Mouse (Mus musculus): ENCODE measurements at regions not wholly inside any gene's neighbourhood (a gene's known extent, or its start where the extent isn't known, plus 50 kb on each side); places are given as distances from the start of the nearest gene placed in this dataset.

GRCm38 (mm10) chr3:104343096-104343495 is 122.9 kb upstream of the Magi3 start:
- DNase-seq (ENCODE audit: low read depth) = no peak

DNA sequence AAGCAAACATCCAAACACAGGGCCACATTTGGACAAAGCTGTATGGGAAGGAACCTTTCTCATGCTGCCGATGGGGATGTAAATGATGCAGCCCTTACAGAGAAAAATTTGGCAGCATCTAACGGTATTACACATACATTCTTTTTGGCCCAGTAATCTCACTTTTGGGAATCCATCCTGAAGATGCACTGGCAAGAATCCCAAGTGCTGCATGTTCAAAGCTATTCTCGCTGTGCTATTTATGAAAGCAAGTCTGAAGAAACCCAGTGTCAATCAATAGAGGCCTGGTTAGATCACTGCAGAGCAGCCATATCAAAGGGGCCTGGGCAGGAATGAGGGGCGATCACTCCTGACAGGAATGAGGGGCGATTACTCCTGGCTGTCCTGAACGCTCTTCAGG is 122.0 kb upstream of the Magi3 start:
- no peak for DNase-seq (ENCODE audit: low read depth)

- DNase-seq (ENCODE audit: low read depth) = no peak
These were observed 120.2 kb upstream of the Magi3 start for GRCm38 (mm10) chr3:104340331-104340730.

- no peak for DNase-seq (ENCODE audit: low read depth)
These were observed 116.7 kb upstream of the Magi3 start for GRCm38 (mm10) chr3:104336867-104337266.

DNA sequence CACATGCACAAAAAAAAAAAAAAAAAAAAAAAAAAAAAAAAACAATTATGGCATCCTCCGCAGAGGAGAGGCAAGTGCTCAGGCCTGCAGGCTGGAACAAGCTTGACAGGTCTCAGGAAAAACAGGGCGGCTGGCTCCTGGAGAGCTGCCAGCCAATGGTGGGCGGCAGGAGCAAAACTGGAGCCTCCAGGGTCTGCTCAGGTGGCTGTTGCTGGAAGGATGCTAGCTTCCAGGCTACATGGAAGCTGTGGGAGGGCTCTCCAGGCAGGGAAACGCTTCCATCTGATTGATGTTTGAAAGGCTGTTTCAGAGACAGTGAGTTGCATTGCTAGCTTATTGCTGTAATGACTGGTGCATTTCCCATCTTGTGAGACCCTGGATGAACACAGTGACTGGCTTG is 116.1 kb upstream of the Magi3 start:
- no peak for DNase-seq (ENCODE audit: low read depth)

DNA sequence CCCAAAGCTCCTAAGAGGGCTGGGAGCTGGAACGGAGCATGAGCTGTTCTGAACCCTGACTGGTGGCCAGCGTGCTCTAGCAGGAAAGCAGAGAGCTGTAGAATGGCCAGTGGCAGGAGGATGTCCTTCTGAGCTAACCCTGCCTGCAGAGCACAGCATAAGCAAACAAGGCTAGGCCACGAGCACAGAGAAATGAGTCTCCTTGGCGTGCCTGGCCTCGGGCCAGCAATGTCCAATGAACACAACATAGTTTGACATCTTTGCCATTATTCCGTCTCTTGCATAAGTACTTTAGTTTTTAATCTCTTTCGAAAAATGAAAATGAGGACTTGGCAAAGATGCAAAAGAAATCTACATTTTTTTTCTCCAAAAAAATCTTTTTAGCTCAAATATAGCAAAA is 114.6 kb upstream of the Magi3 start:
- no peak for DNase-seq (ENCODE audit: low read depth)

- no peak for DNase-seq (ENCODE audit: low read depth)
These were observed 113.2 kb upstream of the Magi3 start for GRCm38 (mm10) chr3:104333345-104333744.

DNA sequence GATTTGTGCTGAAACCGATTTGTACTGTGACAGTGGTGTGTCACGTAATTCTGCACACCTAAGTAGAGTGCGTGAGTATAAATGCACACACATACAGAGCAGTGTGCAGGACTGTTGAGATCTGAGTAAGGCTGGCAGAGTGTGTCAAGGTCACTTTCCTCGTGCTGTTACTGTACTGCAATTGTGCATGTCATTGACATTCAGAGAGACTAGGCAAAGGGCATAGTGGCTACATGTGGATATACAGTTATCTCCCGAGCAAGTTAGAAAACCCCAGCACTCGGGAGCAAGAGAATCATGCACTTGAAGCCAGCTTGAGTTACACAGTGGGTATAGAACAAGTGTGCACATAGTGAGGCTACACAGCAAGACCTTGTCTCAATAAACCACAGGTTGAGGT is 110.5 kb upstream of the Magi3 start:
- no peak for DNase-seq (ENCODE audit: low read depth)

- DNase-seq (ENCODE audit: low read depth) = no peak
These were observed 107.7 kb upstream of the Magi3 start for GRCm38 (mm10) chr3:104327829-104328228.

DNA sequence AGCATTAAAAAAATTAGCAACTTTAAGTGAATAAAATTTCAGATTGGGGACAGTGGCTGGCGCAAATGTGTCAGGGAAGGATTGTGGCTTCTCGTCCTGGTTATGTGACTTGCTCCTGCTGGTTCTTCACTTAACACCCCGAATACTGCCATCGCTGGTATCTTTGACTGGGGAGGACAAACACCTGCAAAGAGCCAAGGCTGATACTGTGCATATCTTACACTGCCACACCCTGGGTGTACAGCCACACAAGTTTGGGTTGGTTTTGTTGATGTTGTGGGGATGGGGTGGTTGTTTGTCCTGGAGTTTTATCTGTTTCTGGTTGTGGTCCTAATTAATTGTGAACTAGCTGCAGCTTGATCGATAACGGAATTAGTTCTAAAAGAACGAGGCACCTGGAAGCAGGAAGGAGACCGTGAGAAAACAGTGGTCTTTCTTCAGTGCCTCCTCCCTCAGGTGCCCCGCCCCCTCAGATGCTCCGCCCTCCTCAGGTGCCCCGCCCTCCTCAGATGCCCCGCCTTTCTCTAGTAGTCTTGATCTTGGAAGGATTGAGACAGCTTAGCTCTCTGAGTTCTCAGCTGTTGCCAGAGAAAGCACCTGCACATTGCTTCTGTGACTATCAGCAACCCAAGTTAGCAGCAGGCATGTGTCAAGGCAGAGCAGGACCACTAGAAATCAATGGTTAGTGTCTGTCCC is 107.0 kb upstream of the Magi3 start:
- no peak for DNase-seq (ENCODE audit: low read depth)

- no peak for DNase-seq (ENCODE audit: low read depth)
These were observed 102.4 kb upstream of the Magi3 start for GRCm38 (mm10) chr3:104322591-104322990.

- DNase-seq (ENCODE audit: low read depth) = no peak
These were observed 100.2 kb upstream of the Magi3 start for GRCm38 (mm10) chr3:104320404-104320803.

DNA sequence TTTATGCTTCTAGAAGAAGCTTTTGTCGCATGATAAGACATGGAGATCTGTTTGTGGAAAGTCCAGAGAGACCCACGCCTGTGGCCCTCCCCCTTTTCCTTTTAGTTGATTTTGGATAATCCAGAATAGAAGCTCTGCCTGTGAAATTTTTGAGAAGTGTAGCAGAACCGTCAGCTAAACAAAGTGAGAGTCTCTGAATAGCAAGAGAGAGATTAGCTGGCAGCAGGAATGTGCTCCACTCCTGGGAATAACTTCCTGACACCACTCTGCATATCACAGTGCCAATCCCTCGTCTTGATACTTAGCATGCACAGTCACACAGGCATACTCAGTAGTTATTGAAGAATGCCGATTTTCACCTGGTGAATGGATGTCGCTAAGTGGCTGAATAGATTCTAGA is 99.2 kb upstream of the Magi3 start:
- no peak for DNase-seq (ENCODE audit: low read depth)

DNA sequence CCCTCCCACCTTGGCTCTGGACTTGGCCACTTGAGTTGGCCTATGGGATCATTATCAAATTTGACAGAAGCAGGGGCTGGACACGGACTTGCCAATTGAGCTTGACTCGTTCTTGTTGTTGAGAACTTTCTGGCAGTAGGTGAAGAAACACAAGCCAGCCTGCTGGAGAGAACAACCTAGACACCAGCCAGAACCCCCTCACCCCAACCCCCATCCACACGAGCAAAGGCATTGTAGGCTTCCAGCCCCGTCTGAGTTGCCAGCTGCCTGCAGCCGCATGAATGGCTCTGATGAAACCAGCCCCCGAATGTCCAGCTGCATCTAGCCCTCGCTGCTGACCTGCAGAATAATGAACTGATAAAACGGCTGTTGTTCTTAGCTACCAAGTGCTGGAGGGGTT is 98.7 kb upstream of the Magi3 start:
- DNase-seq (ENCODE audit: low read depth) = no peak

DNA sequence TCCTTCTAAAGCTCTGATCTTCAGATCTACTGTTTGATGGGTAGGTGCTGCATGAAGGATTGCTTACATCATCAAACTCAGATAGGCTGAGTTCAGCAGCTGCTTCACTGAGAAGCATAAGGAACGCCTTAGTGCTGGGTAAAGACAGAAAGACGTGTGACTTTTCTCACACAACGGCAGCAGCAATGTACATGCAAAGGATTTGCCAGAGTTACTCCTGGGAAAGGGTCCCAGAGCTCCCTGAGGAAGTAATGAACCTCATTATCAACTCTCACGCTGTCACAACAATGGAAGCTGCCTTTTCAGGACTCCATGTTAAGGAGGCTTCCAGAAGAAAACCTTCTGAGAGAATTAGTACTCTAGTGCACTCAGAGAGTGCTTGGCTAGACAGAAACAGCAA is 97.4 kb upstream of the Magi3 start:
- DNase-seq (ENCODE audit: low read depth) = no peak

- no peak for DNase-seq (ENCODE audit: low read depth)
These were observed 92.9 kb upstream of the Magi3 start for GRCm38 (mm10) chr3:104313063-104313462.

DNA sequence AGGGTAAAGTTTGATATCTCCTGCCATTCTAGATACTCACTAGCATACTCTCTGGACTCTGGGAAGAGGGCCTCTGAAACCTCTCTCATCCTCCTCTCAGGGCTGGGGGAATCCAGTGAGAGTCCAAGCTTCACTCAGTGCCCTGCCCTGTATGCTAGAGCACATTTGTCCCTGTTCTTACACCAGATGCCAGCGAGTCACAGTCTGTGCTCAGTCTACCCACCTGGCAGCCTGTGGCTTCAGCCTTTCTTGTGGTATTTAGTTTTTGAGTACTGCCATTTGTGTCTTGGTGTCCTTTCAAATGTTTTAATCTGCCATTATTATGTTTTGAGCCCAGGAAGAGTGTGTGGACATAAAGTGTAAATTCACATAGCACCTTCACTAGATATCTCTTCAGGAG is 86.8 kb upstream of the Magi3 start:
- no peak for DNase-seq (ENCODE audit: low read depth)

DNA sequence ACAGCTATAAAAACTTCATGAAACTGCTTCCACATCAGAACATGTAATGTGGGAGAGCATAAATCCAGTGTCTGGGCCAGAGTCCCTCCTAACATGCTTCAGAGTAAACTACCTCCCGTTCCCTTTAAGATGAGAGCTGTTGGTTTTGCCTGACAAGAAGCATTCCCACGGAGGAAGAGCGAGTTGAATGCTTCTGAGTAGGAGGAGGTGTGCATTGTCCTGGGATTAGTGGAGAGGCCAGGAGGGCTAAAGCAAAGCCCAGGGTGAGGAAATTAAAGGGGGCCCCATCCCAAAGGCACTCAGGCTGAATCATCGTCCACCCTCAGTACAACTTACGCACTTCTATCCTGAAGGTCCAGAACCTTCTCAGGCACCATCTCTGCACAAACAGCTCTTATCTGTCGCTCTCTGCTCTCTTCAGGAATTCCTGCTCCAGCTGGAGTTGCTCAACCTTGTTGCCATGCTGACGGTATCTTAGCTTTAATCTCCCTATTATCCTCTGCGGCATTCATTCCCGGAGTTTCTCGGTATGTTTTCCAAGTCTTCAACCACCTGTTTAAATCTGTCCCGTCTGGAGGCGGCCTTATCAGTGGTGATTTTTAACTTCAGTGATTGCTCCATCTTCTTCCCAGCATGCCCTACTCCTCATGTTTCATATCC is 85.9 kb upstream of the Magi3 start:
- DNase-seq (ENCODE audit: low read depth) = no peak

- no peak for DNase-seq (ENCODE audit: low read depth)
These were observed 83.4 kb upstream of the Magi3 start for GRCm38 (mm10) chr3:104303577-104303976.

DNA sequence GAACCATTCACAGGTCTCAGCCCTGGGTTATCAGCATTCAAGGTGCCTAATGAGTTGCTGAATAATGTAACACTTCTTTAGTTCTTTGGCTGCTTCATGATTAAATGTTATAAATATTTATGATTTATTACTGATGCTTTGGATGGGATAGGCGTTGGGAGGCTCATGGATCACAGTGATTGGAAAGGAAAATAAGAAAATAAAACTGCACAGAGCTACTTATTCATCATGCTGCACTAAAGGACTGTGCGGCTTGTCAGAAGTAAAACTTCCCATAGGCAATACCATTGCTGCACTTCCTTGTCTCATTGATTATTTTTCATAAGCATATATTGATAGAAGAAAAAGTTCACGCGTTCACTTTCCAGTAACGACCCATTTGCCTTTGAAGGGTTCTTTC is 80.0 kb upstream of the Magi3 start:
- no peak for DNase-seq (ENCODE audit: low read depth)

DNA sequence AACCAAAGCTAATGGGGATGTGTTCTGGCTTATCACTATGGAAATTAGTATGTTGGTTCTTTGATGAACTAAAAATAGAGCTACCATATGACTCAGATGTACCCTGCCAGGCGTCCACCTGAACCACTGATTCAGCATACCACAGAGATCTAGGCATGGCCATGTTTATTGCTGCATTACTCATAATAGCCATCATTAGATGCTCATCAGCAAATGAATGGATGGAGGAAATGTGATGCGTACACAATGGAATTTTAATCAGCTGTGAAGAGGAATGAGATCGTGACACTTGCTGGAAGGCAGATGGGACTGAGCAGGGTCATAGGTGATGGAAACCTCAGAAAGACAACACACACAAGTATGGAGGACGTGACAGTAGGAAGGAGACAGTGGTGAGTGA is 78.7 kb upstream of the Magi3 start:
- DNase-seq (ENCODE audit: low read depth) = peak; percentile 14

GRCm38 (mm10) chr3:104298409-104298808 is 78.2 kb upstream of the Magi3 start:
- no peak for DNase-seq (ENCODE audit: low read depth)

DNA sequence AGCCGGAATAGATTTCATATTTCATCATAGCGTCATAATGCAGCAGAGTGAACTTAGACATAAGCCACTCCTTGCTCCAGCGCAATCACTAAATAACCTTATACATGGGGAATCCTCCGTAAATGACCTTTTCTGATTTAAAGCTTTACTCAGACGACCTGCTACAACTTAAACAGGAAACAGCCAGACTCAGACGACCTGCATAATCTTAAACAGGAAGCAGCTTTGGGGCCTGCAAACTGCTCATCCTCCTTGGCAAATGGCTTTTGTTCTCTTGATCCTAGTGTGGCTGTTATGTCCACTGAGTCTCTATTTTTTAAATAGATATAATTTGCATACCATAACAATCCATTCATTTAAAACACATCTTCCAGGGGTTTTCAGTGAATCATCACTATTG is 76.9 kb upstream of the Magi3 start:
- DNase-seq (ENCODE audit: low read depth) = peak; percentile 28

GRCm38 (mm10) chr3:104295856-104296255 is 75.7 kb upstream of the Magi3 start:
- DNase-seq (ENCODE audit: low read depth) = no peak
